Mouse (Mus musculus) T-helper 1 cell (primary cell): Measurements from ENCODE around the gene Ssty1.
"Not testable (repeated sequence)": the region's sequence is repeated elsewhere in the genome, so short reads cannot be mapped to it uniquely, and the experiment has no call there.

Experiments
- in situ Hi-C: fragments of 300-600 bp; cut with MboI, MseI; formaldehyde crosslinking; loops from one replicate; pipeline ENCODE4 v1.15.1; 2025; ENCODE audit warnings: high pct_unique_total_duplicates

Gene Ssty1

DNA sequence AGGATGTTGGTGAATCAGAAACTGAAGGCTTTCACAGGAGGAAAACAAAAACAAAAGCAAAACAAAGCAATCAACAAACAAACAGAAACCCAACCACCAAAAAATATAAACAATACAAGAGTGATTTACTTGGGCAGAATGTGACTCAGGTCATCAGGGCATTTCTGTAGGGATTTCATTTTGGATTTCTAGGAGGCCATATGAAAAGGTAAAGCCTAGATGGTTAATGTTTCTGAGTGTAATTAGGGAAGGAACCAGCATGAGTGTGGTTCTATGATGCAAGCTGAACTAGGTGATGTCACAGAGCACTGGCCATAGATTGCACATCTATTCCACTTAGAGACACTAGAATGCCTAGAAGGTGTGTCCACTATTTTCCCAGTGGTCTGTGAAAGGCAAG, at the start of gene Ssty1:
Gene Ssty1 (plus strand): TSS at position 301 of the 400 bp plus-strand sequence.
- in situ Hi-C loops = not testable (repeated sequence)

DNA sequence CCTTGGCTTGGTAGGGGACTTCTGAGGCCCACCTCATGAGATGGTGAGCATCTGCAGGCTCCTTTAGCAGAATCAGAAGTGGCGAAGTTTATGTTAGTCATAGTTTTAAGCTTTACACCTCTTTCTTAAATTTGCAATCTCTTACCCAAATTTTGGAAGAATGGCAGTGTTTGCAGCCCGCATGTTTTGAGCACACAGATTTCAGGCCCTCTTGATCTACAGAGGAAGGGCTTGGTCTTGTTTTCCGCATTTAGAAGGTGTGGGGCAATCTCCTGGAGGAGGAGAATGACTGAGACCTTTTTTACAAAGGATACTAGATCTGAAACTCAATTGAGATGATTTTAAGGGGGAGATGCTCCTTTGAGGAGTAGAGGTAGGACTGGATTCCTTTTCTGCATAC, 27.2 kb upstream of the Ssty1 start, which contains the start of gene Gm21764:
Gene Gm21764 (minus strand): TSS at position 101 of the 400 bp plus-strand sequence.
- in situ Hi-C loops = not testable (repeated sequence)
